21 mouse cellular contexts compared by ENCODE assay signal in the genomic region with DNA sequence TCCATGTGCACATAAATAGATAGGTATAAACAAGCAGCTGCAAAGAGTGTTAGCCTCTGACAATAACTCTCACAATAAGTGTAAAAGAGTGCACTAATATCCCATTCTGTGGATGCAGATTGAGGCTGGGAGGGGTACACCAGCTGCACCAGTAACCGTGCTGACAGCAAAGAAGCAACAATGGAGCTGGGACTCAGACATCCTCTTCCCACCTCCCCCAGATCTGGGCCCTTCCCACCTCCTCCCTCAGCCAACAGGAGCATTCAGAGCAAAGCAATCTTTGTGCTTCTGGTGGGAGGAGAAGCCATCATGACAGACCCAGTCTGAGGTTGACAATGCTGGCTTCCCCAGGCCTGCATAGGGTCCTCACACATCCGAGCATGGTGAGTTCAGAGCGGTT.
"Had no signal": no experiment of that assay in that cellular context is flagged by ENCODE, and none has a peak within 500 bp of the region (broad histone marks: within the 10 kb centered on the region; RNA-seq: fewer than 3 reads in every experiment).

No protein-coding gene starts in this region.

- DNase-seq: kidney, adult 9 months; kidney, postnatal 14 days; kidney, postnatal 4 days; layer of hippocampus, postnatal 36 days; liver, embryonic 13.5 days; lung, adult 2 months; lung, postnatal 14 days; lung, postnatal 4 days; midbrain, embryonic 14.5 days; right cerebral cortex, adult 18-20 months; right cerebral cortex, postnatal 14 days; right cerebral cortex, postnatal 4 days; thymus, adult 2 months; thymus, postnatal 14 days; thymus, postnatal 4 days had no signal

- H3K4me3 ChIP-seq: layer of hippocampus, adult 2 months; left cerebral cortex, adult 2 months; liver, embryonic 13.5 days; neural tube, embryonic 12.5 days; neural tube, embryonic 15.5 days had no signal

- H3K27me3 ChIP-seq: liver, embryonic 13.5 days; neural tube, embryonic 12.5 days; neural tube, embryonic 15.5 days had no signal

- H3K4me2 ChIP-seq: liver, embryonic 13.5 days; midbrain, embryonic 11.5 days; neural tube, embryonic 12.5 days; neural tube, embryonic 15.5 days had no signal

- H3K27ac ChIP-seq: layer of hippocampus, adult 2 months; left cerebral cortex, adult 2 months; liver, embryonic 13.5 days; neural tube, embryonic 12.5 days; neural tube, embryonic 15.5 days; stomach, postnatal 0 days had no signal

- H3K9ac ChIP-seq: liver, embryonic 13.5 days; neural tube, embryonic 12.5 days; neural tube, embryonic 15.5 days had no signal

- H3K9me3 ChIP-seq: liver, embryonic 13.5 days; neural tube, embryonic 12.5 days; neural tube, embryonic 15.5 days had no signal

- H3K4me1 ChIP-seq: liver, embryonic 13.5 days; neural tube, embryonic 12.5 days; neural tube, embryonic 15.5 days had no signal

- H3K36me3 ChIP-seq: liver, embryonic 13.5 days; neural tube, embryonic 12.5 days; neural tube, embryonic 15.5 days had no signal
